Mouse (Mus musculus) thymus, adult 2 months (tissue): ENCODE results near the gene Yars. TPM values are rescaled to one million over a fixed set of nuclear protein-coding genes. Genes with fewer than 3 reads are reported as not detected.

Source experiments
- DNase-seq: peaks from one replicate; pipeline ENCODE4 v3.0.0; 2021
- H3K27ac ChIP-seq: fragments of 200-500 bp; 2 replicates; pipeline ENCODE4 v1.5.1; 2012; ENCODE audit warnings: low read length, control low read depth; ENCODE audit not compliant: control insufficient read depth, insufficient read depth
- H3K27me3 ChIP-seq: fragments of 200-500 bp; 2 replicates; pipeline ENCODE4 v1.6.1; 2012; ENCODE audit warnings: mild to moderate bottlenecking, low read length, moderate library complexity, mixed read lengths; ENCODE audit not compliant: control insufficient read depth, insufficient read depth
- H3K36me3 ChIP-seq: fragments of 200-500 bp; 2 replicates; pipeline ENCODE4 v1.6.1; 2012; ENCODE audit warnings: mild to moderate bottlenecking, low read length, moderate library complexity; ENCODE audit not compliant: control insufficient read depth, insufficient read depth
- H3K4me1 ChIP-seq: fragments of 200-500 bp; replicated peaks from 2 replicates; pipeline ENCODE4 v1.6.1; 2012; ENCODE audit warnings: low read length; ENCODE audit not compliant: control insufficient read depth, insufficient read depth
- H3K4me3 ChIP-seq: fragments of 200-500 bp; 2 replicates; pipeline ENCODE4 v1.5.1; 2012; ENCODE audit warnings: mild to moderate bottlenecking, low read length, control low read depth, moderate library complexity; ENCODE audit not compliant: control insufficient read depth, insufficient read depth
- CTCF ChIP-seq: fragments of 200-500 bp; IDR thresholded peaks from 2 replicates; pipeline ENCODE4 v1.5.1; 2012; ENCODE audit warnings: mild to moderate bottlenecking, control low read depth, low read length, moderate library complexity, borderline replicate concordance; ENCODE audit not compliant: control insufficient read depth, poor library complexity, insufficient read depth; ENCODE audit errors: extremely low read depth
- POLR2A ChIP-seq: fragments of 200-500 bp; IDR thresholded peaks from 2 replicates; pipeline ENCODE4 v1.6.1; 2012; ENCODE audit warnings: mild to moderate bottlenecking, low read length, control low read depth, moderate library complexity; ENCODE audit not compliant: control insufficient read depth, poor library complexity, insufficient read depth; ENCODE audit errors: extremely low read depth
- WGBS: fragments of 180-500 bp; shearing (Covaris S2); methylation state at CpG from one replicate; pipeline ENCODE4 v1.1.7; 2018; 5-methylcytosine and 5-hydroxymethylcytosine counted together
- polyA plus RNA-seq: library from polyadenylated mRNA; depleted of rRNA; stranded (reverse); fragments of >200 nt; gene quantifications from 2 replicates; pipeline ENCODE4 v1.2.3, GENCODE M21; 2012

Yars gene
- polyA plus RNA-seq, 1 experiment: 17.6 TPM

GRCm38 (mm10) chr4:129220376-129221089 lies 31.0 kb downstream of the Yars start:
- H3K4me1 ChIP-seq: no peaks in the 10 kb centered on the region
- H3K27me3 ChIP-seq: no peaks in the 10 kb centered on the region
- no peak for DNase-seq
- no peak overlapping the region for H3K27ac ChIP-seq
- peaks cover 22% of the 10 kb centered on the region for H3K36me3 ChIP-seq
- H3K4me3 ChIP-seq: no peak overlapping the region
- TF ChIP-seq CTCF: no peak
- no peak for TF ChIP-seq POLR2A
- 94% methylated on average over 7 of the region's 7 CpGs for WGBS

DNA sequence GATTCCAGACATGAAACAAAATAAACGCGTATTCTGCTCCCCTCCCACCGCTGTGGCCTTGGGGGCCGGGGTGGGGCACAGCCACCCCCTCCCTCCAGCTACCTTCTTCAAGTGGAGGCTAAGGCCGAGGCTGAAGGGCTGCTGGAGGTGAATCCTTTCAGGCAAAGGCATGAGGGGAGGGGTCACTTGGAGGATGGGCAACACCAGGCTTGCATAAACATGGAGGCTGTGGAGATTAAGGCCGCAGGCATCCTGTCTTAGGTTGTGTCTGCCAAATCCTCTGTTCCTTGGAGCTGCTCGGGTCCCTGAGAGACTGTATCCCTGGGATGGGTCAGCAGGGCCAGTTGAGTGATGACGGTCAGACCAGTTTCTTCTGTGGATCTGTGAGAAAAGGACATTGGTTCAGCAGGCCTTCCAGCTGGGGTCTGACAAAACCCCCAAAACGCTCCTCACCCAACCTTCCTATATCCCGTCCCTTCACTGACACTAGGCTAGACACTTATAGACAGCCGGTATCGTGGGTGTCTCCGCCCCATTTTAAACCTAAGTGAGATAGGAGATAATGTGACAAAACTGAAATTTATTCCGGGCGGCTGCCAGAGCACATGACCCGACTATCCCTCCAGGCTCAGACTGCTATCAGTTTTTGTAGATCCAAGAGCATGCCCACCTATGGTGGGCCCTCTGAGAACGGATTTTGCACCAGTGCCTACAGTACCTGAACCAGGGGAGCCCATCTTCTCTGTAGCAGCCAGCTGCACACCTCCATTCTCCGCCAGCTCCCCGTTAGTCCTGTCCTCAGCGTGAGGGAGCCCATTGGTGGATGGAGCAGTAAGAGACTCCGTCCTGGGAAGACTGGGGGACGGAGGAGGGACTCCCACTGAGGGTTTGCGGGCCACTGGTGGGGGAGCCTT lies 31.8 kb downstream of the Yars start:
- H3K27ac ChIP-seq: no peak overlapping the region
- no peaks in the 10 kb centered on the region for H3K4me1 ChIP-seq
- no peaks in the 10 kb centered on the region for H3K27me3 ChIP-seq
- H3K36me3 ChIP-seq: peaks cover 22% of the 10 kb centered on the region
- no peak for TF ChIP-seq POLR2A
- no peak overlapping the region for H3K4me3 ChIP-seq
- DNase-seq: no peak
- 94% methylated on average over 23 of the region's 23 CpGs for WGBS

DNA sequence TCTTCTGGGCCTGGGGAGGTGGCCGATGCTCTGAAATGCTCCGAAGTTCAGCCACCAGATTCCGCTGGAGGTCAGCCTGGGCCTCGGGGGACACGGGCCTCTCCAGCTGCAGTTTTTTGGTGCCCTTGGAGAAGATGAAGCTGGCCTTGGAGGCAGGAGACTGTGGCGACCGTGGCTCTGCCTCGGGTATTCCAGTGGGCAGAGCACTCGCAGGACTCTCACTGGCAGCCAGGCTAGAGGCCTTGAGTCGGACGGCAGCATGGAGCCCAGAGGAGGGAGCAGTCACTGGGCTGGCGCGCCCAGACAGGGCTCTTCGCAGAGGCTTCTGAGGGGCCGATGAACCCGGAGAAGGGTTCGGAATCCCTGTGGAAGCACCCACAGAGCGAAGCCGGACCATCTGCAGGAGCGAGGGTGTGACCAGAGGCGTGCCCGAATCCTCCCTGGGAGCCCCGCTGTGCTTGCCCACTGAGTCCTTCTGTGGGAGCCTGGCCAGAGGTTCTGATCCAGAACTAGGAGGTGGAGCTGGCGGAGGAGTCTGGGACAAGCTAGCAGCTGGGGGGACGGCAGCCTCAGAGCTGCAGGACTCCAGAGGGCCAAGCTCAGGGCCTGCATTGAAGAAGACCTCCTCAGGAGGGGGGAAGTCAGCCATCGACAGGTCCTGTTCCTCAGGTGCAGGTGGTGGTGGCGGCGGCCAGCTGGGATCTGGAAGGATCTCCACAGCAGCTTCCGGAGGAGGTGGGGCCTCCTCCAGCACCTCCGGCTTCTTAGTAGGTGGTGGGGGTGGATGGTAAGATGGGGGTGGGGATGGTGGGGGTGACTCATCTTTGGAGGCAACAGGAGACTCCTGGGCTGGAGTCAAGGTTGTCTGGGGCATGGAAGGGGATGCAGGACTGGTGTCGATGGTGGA lies 32.7 kb downstream of the Yars start:
- Histone ChIP-seq H3K4me1 (no peaks in the 10 kb centered on the region), H3K36me3 (peaks cover 22% of the 10 kb centered on the region), H3K27ac (no peak overlapping the region), H3K27me3 (no peaks in the 10 kb centered on the region), H3K4me3 (no peak overlapping the region)
- 89% methylated on average over 31 of the region's 31 CpGs for WGBS
- DNase-seq: no peak
- no peak for TF ChIP-seq CTCF
- TF ChIP-seq POLR2A: no peak

GRCm38 (mm10) chr4:129223421-129224281 lies 34.1 kb downstream of the Yars start:
- Histone ChIP-seq H3K4me3 (no peak overlapping the region), H3K36me3 (peaks cover 8% of the 10 kb centered on the region), H3K27me3 (no peaks in the 10 kb centered on the region), H3K4me1 (no peaks in the 10 kb centered on the region), H3K27ac (no peak overlapping the region)
- TF ChIP-seq CTCF (no peak), POLR2A (no peak)
- DNase-seq: no peak
- WGBS: 93% methylated on average over 55 of the region's 55 CpGs

- no peak for DNase-seq
- WGBS: 96% methylated on average over 12 of the region's 12 CpGs
- TF ChIP-seq POLR2A (no peak), CTCF (no peak)
- Histone ChIP-seq H3K4me1 (no peaks in the 10 kb centered on the region), H3K36me3 (no peaks in the 10 kb centered on the region), H3K27ac (no peak overlapping the region), H3K27me3 (no peaks in the 10 kb centered on the region), H3K4me3 (no peak overlapping the region)
Observed at GRCm38 (mm10) chr4:129225315-129225714, 35.8 kb downstream of the Yars start.

- no peak for TF ChIP-seq CTCF
- no peak for TF ChIP-seq POLR2A
- DNase-seq: no peak
- Histone ChIP-seq H3K36me3 (no peaks in the 10 kb centered on the region), H3K27ac (0 out of 2 replicates have a peak overlapping the region, but pooled peaks have one; percentile 24), H3K4me1 (no peaks in the 10 kb centered on the region), H3K27me3 (no peaks in the 10 kb centered on the region), H3K4me3 (no peak overlapping the region)
- 81% methylated on average over 5 of the region's 5 CpGs for WGBS
Observed at GRCm38 (mm10) chr4:129226441-129226963, 36.9 kb downstream of the Yars start.
